Mouse (Mus musculus) forebrain, embryonic 14.5 days (tissue): ENCODE measurements at regions not wholly inside any gene's neighbourhood (a gene's known extent, or its start where the extent isn't known, plus 50 kb on each side); places are given as distances from the start of the nearest gene placed in this dataset.

ENCODE experiments used
- ATAC-seq: fragments of 200-750 bp; cut with Nextera tagmentation; 2 replicates; pipeline ENCODE4 v1.8.0; 2017; ENCODE audit warnings: mild to moderate bottlenecking, moderate library complexity
- DNase-seq: peaks from one replicate; pipeline ENCODE4 v3.0.0-alpha.2; 2015; ENCODE audit warnings: low spot score
- H3K27ac ChIP-seq: fragments of 300-500 bp; sonication (generic); 2 replicates; pipeline ENCODE4 v1.5.1; 2014; ENCODE audit warnings: low read depth, mild to moderate bottlenecking, control low read depth, low read length, moderate library complexity
- H3K27me3 ChIP-seq: fragments of 300-500 bp; sonication (generic); replicated peaks from 2 replicates; pipeline ENCODE4 v1.6.1; 2014; ENCODE audit warnings: low read length, control low read depth, mixed read lengths; ENCODE audit not compliant: control insufficient read depth, insufficient read depth
- H3K36me3 ChIP-seq: fragments of 300-500 bp; sonication (generic); 2 replicates; pipeline ENCODE4 v1.6.1; 2014; ENCODE audit warnings: low read length, control low read depth; ENCODE audit not compliant: control insufficient read depth, insufficient read depth
- H3K4me1 ChIP-seq: fragments of 300-500 bp; sonication (generic); 2 replicates; pipeline ENCODE4 v1.6.1; 2014; ENCODE audit warnings: antibody characterized with exemption, low read length, control low read depth; ENCODE audit not compliant: control insufficient read depth, insufficient read depth
- H3K4me2 ChIP-seq: fragments of 300-500 bp; sonication (generic); 2 replicates; pipeline ENCODE4 v1.6.1; 2014; ENCODE audit warnings: mild to moderate bottlenecking, control low read depth, low read length
- H3K4me3 ChIP-seq: fragments of 300-500 bp; sonication (generic); 2 replicates; pipeline ENCODE4 v1.5.1; 2014; ENCODE audit warnings: low read depth, low read length, control low read depth
- H3K9ac ChIP-seq: fragments of 300-500 bp; sonication (generic); 2 replicates; pipeline ENCODE4 v1.6.1; 2014; ENCODE audit warnings: mild to moderate bottlenecking, low read length, control low read depth, moderate library complexity
- H3K9me3 ChIP-seq: fragments of 300-500 bp; sonication (generic); replicated peaks from 2 replicates; pipeline ENCODE4 v1.6.1; 2016; ENCODE audit warnings: low read length, control low read depth, mixed read lengths; ENCODE audit not compliant: control insufficient read depth
- WGBS: fragments of 180-500 bp; shearing (Covaris S2); extraction: QIAGEN DNeasy Blood & Tissue Kit; methylation state at CpG from one replicate; pipeline ENCODE4 v1.1.7; 2014; 5-methylcytosine and 5-hydroxymethylcytosine counted together

DNA sequence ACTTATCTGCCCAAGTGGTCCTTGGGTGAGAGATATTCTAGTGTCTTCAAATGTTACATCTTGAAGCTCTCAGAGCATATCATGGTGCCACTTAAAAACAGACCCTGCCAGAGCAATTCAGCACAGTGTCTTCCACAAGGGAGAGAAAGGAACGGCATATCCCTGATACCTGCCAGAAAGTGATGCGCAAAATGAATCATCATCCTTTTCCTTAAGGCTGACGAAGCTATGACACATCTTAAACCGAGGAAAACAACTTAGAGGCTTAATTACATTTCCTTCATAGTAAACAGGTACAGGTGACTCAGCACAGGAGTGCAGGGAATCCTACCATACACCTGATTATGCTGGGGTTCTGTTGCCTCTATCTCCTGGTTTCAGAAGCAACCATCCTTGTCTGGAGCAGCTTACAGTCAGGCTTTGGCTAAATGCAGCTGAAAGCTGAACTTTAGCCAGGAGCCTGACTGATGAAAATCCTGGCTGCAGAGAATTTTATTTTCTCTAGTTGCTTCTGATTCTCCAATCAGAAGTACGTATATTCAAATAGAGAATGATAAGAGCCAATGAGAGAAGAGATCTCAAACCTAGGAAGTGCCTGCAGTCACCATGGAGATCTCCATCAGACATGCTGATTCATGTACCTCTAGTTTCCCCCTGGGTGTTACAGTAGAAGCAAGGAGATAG lies 556.1 kb upstream of the Ndn start:
- Histone ChIP-seq H3K4me2 (no peak overlapping the region), H3K9me3 (no peaks in the 10 kb centered on the region), H3K27ac (no peak overlapping the region), H3K36me3 (no peaks in the 10 kb centered on the region), H3K9ac (no peak overlapping the region), H3K4me1 (no peaks in the 10 kb centered on the region), H3K4me3 (no peak overlapping the region), H3K27me3 (no peaks in the 10 kb centered on the region)
- whole genome bisulfite sequencing: 86% methylated on average over 5 of the region's 5 CpGs
- no peak for ATAC-seq
- peak; percentile 10 for DNase-seq

GRCm38 (mm10) chr7:61836827-61837226 lies 509.5 kb upstream of the Ndn start:
- Histone ChIP-seq H3K9me3 (0 out of 2 replicates have a peak, but pooled peaks cover 3% of the 10 kb centered on the region), H3K36me3 (no peaks in the 10 kb centered on the region), H3K9ac (no peak overlapping the region), H3K4me1 (no peaks in the 10 kb centered on the region), H3K27ac (peak overlapping the region; percentile 66; the same call in 1 of the 2 replicates), H3K27me3 (no peaks in the 10 kb centered on the region), H3K4me2 (no peak overlapping the region), H3K4me3 (no peak overlapping the region)
- 78% methylated on average over 1 of the region's 1 CpGs for WGBS
- ATAC-seq (peak; percentile 24), DNase-seq (no peak)

GRCm38 (mm10) chr7:61837240-61837639 lies 509.1 kb upstream of the Ndn start:
- no peaks in the 10 kb centered on the region for H3K36me3 ChIP-seq
- H3K27me3 ChIP-seq: no peaks in the 10 kb centered on the region
- no peaks in the 10 kb centered on the region for H3K4me1 ChIP-seq
- H3K4me3 ChIP-seq: no peak overlapping the region
- no peak overlapping the region for H3K9ac ChIP-seq
- DNase-seq: peak; percentile 93
- H3K27ac ChIP-seq: peak overlapping the region; percentile 66; the same call in 1 of the 2 replicates
- peak; percentile 99 for ATAC-seq
- H3K4me2 ChIP-seq: peak overlapping the region; percentile 25; the same call in 1 of the 2 replicates
- 0 out of 2 replicates have a peak, but pooled peaks cover 3% of the 10 kb centered on the region for H3K9me3 ChIP-seq

DNA sequence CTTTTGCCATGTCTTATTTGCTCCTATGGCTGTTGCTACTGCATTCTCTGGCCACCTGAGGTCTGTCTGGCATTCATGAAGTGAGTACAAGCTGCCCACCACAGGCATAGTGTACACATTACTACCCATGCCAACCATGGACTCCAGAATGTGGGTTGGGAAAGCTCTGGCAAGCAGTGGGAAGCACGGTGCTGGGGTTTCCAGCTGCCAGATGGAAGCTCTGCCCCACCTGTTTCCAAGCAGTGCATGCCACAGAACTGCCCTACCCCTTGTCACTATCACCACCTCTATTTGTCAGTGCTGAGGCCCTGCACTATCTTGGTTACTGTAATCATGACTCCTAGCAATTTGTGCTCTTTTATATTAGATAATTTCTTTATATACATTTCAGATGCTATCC lies 494.4 kb upstream of the Ndn start:
- DNase-seq: no peak
- Histone ChIP-seq H3K4me1 (no peaks in the 10 kb centered on the region), H3K9ac (no peak overlapping the region), H3K27ac (no peak overlapping the region), H3K9me3 (0 out of 2 replicates have a peak, but pooled peaks cover 3% of the 10 kb centered on the region), H3K36me3 (no peaks in the 10 kb centered on the region), H3K4me2 (no peak overlapping the region), H3K27me3 (no peaks in the 10 kb centered on the region), H3K4me3 (no peak overlapping the region)
- ATAC-seq: no peak
- 83% methylated on average over 1 of the region's 1 CpGs for WGBS

DNA sequence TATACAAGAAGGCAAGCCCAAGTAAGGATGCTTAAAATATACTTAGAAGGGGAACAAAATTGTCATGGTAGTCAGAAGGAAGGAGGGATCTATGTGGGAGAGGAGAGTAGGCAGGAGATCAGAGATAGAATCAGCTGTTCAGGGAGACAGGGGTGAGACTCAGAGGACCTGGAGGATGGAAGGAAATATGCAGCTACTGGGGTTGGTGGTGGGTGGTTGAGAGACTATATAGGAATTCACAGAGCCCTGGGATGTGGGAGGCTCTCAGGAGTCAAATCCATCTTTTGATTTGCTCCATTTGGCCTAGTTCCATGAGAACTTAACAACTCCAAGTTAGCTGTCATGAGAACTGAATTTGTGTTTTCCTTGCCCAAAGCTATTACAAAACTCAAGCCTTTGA lies 481.9 kb upstream of the Ndn start:
- H3K4me1 ChIP-seq: no peaks in the 10 kb centered on the region
- DNase-seq: no peak
- H3K9me3 ChIP-seq: no peaks in the 10 kb centered on the region; the same call in 1 of the 2 replicates
- H3K27ac ChIP-seq: no peak overlapping the region
- no peak overlapping the region for H3K4me3 ChIP-seq
- no peak overlapping the region for H3K4me2 ChIP-seq
- no peaks in the 10 kb centered on the region for H3K27me3 ChIP-seq
- no peaks in the 10 kb centered on the region for H3K36me3 ChIP-seq
- no peak for ATAC-seq
- H3K9ac ChIP-seq: no peak overlapping the region

DNA sequence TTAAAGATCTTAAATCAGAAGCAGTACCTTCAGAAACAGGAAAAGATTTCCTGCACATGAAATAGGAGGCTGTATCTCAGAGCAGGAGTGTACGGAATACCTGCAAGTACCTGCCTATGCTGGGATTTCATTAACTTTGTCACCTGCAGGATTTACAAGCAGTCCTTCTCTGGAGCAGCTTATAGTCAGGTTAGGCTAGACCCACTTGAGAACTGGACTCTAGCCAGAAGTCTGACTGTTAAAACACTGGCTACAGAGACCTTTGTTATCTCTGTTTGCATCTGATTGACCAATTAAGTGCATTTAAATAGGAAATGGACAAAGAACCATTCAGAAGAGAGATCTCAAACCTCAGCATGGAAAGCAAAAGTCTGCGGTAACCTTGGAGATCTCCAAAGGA lies 480.0 kb upstream of the Ndn start:
- WGBS: 70% methylated on average over 2 of the region's 2 CpGs
- peak; percentile 9 for DNase-seq

DNA sequence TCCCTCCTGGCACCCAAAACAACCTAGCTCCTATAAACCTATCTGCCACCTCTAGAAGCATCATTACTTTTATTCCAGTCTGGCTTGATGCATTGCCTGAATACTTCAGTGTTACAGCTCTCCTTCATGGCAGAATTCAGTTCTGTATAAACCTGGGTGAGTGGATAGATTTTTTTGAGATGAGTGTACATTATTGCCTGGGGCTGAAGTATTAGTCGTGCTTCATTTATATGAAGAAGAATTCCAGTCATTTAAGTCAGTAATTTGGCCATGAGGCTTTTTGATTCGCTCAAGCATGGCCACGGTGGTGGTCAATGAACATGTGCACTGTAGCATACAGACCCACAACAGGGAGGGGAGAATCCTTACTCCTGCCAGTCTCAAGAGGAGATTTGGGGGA lies 470.1 kb upstream of the Ndn start:
- H3K9me3 ChIP-seq: no peaks in the 10 kb centered on the region
- H3K4me3 ChIP-seq: no peak overlapping the region
- no peaks in the 10 kb centered on the region for H3K4me1 ChIP-seq
- DNase-seq (no peak), ATAC-seq (no peak)
- no peak overlapping the region for H3K9ac ChIP-seq
- H3K36me3 ChIP-seq: no peaks in the 10 kb centered on the region
- H3K4me2 ChIP-seq: no peak overlapping the region
- no peaks in the 10 kb centered on the region for H3K27me3 ChIP-seq
- 58% methylated on average over 3 of the region's 3 CpGs for WGBS
- H3K27ac ChIP-seq: no peak overlapping the region

More for the DNA sequence above, 480.0 kb upstream of the Ndn start:
- no peaks in the 10 kb centered on the region for H3K4me1 ChIP-seq
- no peak overlapping the region for H3K4me3 ChIP-seq
- no peaks in the 10 kb centered on the region for H3K9me3 ChIP-seq
- no peak overlapping the region for H3K4me2 ChIP-seq
- no peaks in the 10 kb centered on the region for H3K36me3 ChIP-seq
- ATAC-seq: peak; percentile 20; the same call in 1 of the 2 replicates
- H3K27me3 ChIP-seq: no peaks in the 10 kb centered on the region
- no peak overlapping the region for H3K27ac ChIP-seq
- H3K9ac ChIP-seq: no peak overlapping the region

- no peaks in the 10 kb centered on the region for H3K4me1 ChIP-seq
- H3K27ac ChIP-seq: peak overlapping the region; percentile 90
- peak; percentile 92 for DNase-seq
- peak; percentile 98 for ATAC-seq
- H3K4me2 ChIP-seq: no peak overlapping the region
- H3K9me3 ChIP-seq: no peaks in the 10 kb centered on the region
- WGBS: 48% methylated on average over 2 of the region's 2 CpGs
- H3K9ac ChIP-seq: no peak overlapping the region
- H3K4me3 ChIP-seq: no peak overlapping the region
- H3K27me3 ChIP-seq: no peaks in the 10 kb centered on the region
- no peaks in the 10 kb centered on the region for H3K36me3 ChIP-seq
Observed at GRCm38 (mm10) chr7:61877311-61878065, 468.9 kb upstream of the Ndn start.

GRCm38 (mm10) chr7:61878095-61878494 lies 468.3 kb upstream of the Ndn start:
- no peak overlapping the region; the same call in 1 of the 2 replicates for H3K27ac ChIP-seq

More at GRCm38 (mm10) chr7:61878095-61878494, 468.3 kb upstream of the Ndn start:
- no peaks in the 10 kb centered on the region for H3K36me3 ChIP-seq
- no peaks in the 10 kb centered on the region for H3K4me1 ChIP-seq
- no peaks in the 10 kb centered on the region for H3K9me3 ChIP-seq
- ATAC-seq (peak; percentile 24), DNase-seq (no peak)
- 55% methylated on average over 2 of the region's 2 CpGs for WGBS
- no peak overlapping the region for H3K9ac ChIP-seq
- H3K4me3 ChIP-seq: no peak overlapping the region
- H3K4me2 ChIP-seq: no peak overlapping the region
- no peaks in the 10 kb centered on the region for H3K27me3 ChIP-seq
